9 mouse cellular contexts compared by ENCODE assay signal in the genomic region with DNA sequence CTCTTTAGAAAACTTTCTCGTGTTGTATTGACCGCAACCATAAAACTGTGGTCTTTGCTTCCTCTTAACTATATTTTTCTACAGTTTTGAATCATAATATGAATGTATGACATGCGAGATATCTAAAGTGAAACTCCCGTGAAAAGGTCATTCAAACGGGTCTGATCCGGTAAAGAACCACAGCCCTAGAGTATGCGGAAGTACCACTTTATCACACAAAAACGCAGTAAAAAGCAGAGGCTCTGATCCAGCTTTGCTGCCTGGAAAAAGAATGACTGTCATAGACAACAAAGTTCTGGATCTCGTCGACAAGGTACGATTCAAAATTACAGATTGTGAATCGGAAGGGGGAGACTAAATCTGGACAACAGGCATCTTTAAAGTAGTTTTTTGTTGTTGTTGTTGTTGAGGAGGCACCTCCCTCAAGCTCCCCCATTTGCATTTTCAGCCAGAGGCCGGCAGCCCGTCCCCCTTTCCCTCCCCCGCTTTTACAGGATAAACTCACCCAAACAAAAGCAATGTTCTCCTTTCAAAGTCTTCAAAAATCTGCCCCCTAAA. TPM values are rescaled to one million over a fixed set of nuclear protein-coding genes. Genes with fewer than 3 reads are reported as not detected.
DNase-seq lines count a peak whose midpoint lies in the region; ATAC-seq and TF ChIP-seq lines count a peak whose summit lies in the region.
"Had no signal": no experiment of that assay in that cellular context is flagged by ENCODE, and none has a peak within 500 bp of the region (broad histone marks: within the 10 kb centered on the region; RNA-seq: fewer than 3 reads in every experiment).

No protein-coding gene starts in this region.

- no peaks in the 10 kb centered on the region for H3K9me3 ChIP-seq in forebrain, embryonic 10.5 days
- no peaks in the 10 kb centered on the region for H3K9me3 ChIP-seq in hindbrain, embryonic 16.5 days (ENCODE audit: control insufficient read depth, low read length)
- no peaks in the 10 kb centered on the region for H3K9me3 ChIP-seq in liver, embryonic 13.5 days (replicated peaks)
- H3K9me3 ChIP-seq in neural tube, embryonic 13.5 days: no peaks in the 10 kb centered on the region

- H3K36me3 ChIP-seq in forebrain, embryonic 10.5 days (replicated peaks): no peaks in the 10 kb centered on the region
- no peaks in the 10 kb centered on the region for H3K36me3 ChIP-seq in hindbrain, embryonic 16.5 days (ENCODE audit: control insufficient read depth, insufficient read depth, low read length)
- H3K36me3 ChIP-seq in liver, embryonic 13.5 days: no peaks in the 10 kb centered on the region
- H3K36me3 ChIP-seq in neural tube, embryonic 13.5 days: no peaks in the 10 kb centered on the region

- H3K4me2 ChIP-seq in hindbrain, embryonic 16.5 days (ENCODE audit: low read length): peak overlapping the region; percentile 42
- H3K4me2 ChIP-seq in liver, embryonic 13.5 days: peak overlapping the region; percentile 65
- peak overlapping the region; percentile 38 for H3K4me2 ChIP-seq in neural tube, embryonic 13.5 days

- TF ChIP-seq CTCF in left cerebral cortex, adult 2 months (IDR thresholded peaks at IDR 0.05): no peak

- no peak for DNase-seq in left cerebral cortex, adult 2 months (ENCODE audit: extremely low spot score in 1 of 2, low spot score in 2 of 2)
- DNase-seq in left cerebral cortex, adult 9 months (ENCODE audit: low spot score in 2 of 2): no peak
- peak; percentile 15 for DNase-seq in forebrain, embryonic 10.5 days (ENCODE audit: extremely low spot score, low spot score)
- DNase-seq in liver, embryonic 13.5 days: no peak
- DNase-seq in right cerebral cortex, postnatal 25 days: no peak
- no peak for DNase-seq in gastrocnemius, postnatal 10 days

- peak overlapping the region; percentile 37 for H3K4me3 ChIP-seq in left cerebral cortex, adult 2 months
- peak overlapping the region; percentile 36 for H3K4me3 ChIP-seq in forebrain, embryonic 10.5 days
- H3K4me3 ChIP-seq in hindbrain, embryonic 16.5 days (ENCODE audit: low read length): peak overlapping the region; percentile 31
- H3K4me3 ChIP-seq in liver, embryonic 13.5 days (replicated peaks): peak overlapping the region; percentile 56
- peak overlapping the region; percentile 31 for H3K4me3 ChIP-seq in neural tube, embryonic 13.5 days

- WGBS in forebrain, embryonic 10.5 days: 16% methylated on average over 15 of the region's 15 CpGs
- WGBS in hindbrain, embryonic 16.5 days: 15% methylated on average over 15 of the region's 15 CpGs
- 3% methylated on average over 15 of the region's 15 CpGs for WGBS in liver, embryonic 13.5 days (ENCODE audit: insufficient replicate concordance)
- WGBS in neural tube, embryonic 13.5 days: 19% methylated on average over 15 of the region's 15 CpGs

- H3K4me1 ChIP-seq in forebrain, embryonic 10.5 days: no peaks in the 10 kb centered on the region
- H3K4me1 ChIP-seq in hindbrain, embryonic 16.5 days (ENCODE audit: control insufficient read depth, insufficient read depth, low read depth, low read length): no peaks in the 10 kb centered on the region
- 0 out of 2 replicates have a peak, but pooled peaks cover 4% of the 10 kb centered on the region for H3K4me1 ChIP-seq in liver, embryonic 13.5 days (replicated peaks)
- no peaks in the 10 kb centered on the region; the same call in 1 of the 2 replicates for H3K4me1 ChIP-seq in neural tube, embryonic 13.5 days (replicated peaks)

- ATAC-seq in hindbrain, embryonic 16.5 days: no peak
- ATAC-seq in liver, embryonic 13.5 days (ENCODE audit: low read depth): peak; percentile 81
- no peak for ATAC-seq in neural tube, embryonic 13.5 days (ENCODE audit: low read depth)

- H3K27me3 ChIP-seq in forebrain, embryonic 10.5 days (ENCODE audit: poor library complexity, severe bottlenecking): no peaks in the 10 kb centered on the region
- no peaks in the 10 kb centered on the region for H3K27me3 ChIP-seq in hindbrain, embryonic 16.5 days (replicated peaks; ENCODE audit: control insufficient read depth, insufficient read depth, low read length)
- H3K27me3 ChIP-seq in liver, embryonic 13.5 days: no peaks in the 10 kb centered on the region
- no peaks in the 10 kb centered on the region for H3K27me3 ChIP-seq in neural tube, embryonic 13.5 days

- no peak overlapping the region for H3K9ac ChIP-seq in hindbrain, embryonic 16.5 days (ENCODE audit: low read depth, low read length)
- H3K9ac ChIP-seq in liver, embryonic 13.5 days: peak overlapping the region; percentile 12; the same call in 1 of the 2 replicates
- H3K9ac ChIP-seq in neural tube, embryonic 13.5 days: no peak overlapping the region

- no peak overlapping the region for H3K27ac ChIP-seq in left cerebral cortex, adult 2 months
- H3K27ac ChIP-seq in forebrain, embryonic 10.5 days: no peak overlapping the region
- H3K27ac ChIP-seq in hindbrain, embryonic 16.5 days (ENCODE audit: low read depth, low read length): no peak overlapping the region
- peak overlapping the region; percentile 39; the same call in 1 of the 2 replicates for H3K27ac ChIP-seq in liver, embryonic 13.5 days
- H3K27ac ChIP-seq in neural tube, embryonic 13.5 days (replicated peaks): no peak overlapping the region

- intact Hi-C loops in left cerebral cortex, adult 2 months (cut with DNase I): no loop called here

RNA-seq across cellular contexts. Expression of gene Trim12a, which starts 0.4 kb away (rescaled TPM):
- 1 to 10 TPM; 2.2 to 3.2 TPM for total RNA-seq in left cerebral cortex, adult 2 months (2021)
- polyA plus RNA-seq in forebrain, embryonic 10.5 days (2016; fragmentation: Nextera tagmentation; extraction: Ambion mirVana): 1.1 and 1.2 TPM in 2 replicates
- polyA plus RNA-seq in hindbrain, embryonic 16.5 days (2015; fragmentation: Nextera tagmentation; extraction: Ambion mirVana): 1.7 and 2.1 TPM in 2 replicates
- 3.4 and 3.6 TPM in 2 replicates for polyA plus RNA-seq in liver, embryonic 13.5 days (2015; fragmentation: Nextera tagmentation; extraction: Ambion mirVana)
- polyA plus RNA-seq in neural tube, embryonic 13.5 days (2015; fragmentation: Nextera tagmentation; extraction: Ambion mirVana): 2.3 and 3.1 TPM in 2 replicates
- 1 to 10 TPM; 3.9 to 4.8 TPM for total RNA-seq in gastrocnemius, postnatal 10 days (2021)
- total RNA-seq: MEL had no signal

RNA-seq across cellular contexts. Expression of gene Trim34b, which starts 14.4 kb away (rescaled TPM):
- total RNA-seq in left cerebral cortex, adult 2 months (2021): not detected
- polyA plus RNA-seq in forebrain, embryonic 10.5 days (2016; fragmentation: Nextera tagmentation; extraction: Ambion mirVana): not detected in 2 replicates
- polyA plus RNA-seq in hindbrain, embryonic 16.5 days (2015; fragmentation: Nextera tagmentation; extraction: Ambion mirVana): not detected in 2 replicates
- polyA plus RNA-seq in liver, embryonic 13.5 days (2015; fragmentation: Nextera tagmentation; extraction: Ambion mirVana): not detected in 2 replicates
- not detected in 2 replicates for polyA plus RNA-seq in neural tube, embryonic 13.5 days (2015; fragmentation: Nextera tagmentation; extraction: Ambion mirVana)
- under 1 TPM in 1 of 2 experiments, not detected in 1; 0.23 TPM for total RNA-seq in gastrocnemius, postnatal 10 days (2021)

RNA-seq across cellular contexts. Expression of gene Trim5, which starts 27.0 kb away (rescaled TPM):
- under 1 TPM; 0.43 to 0.51 TPM for total RNA-seq in left cerebral cortex, adult 2 months (2021)
- polyA plus RNA-seq in forebrain, embryonic 10.5 days (2016; fragmentation: Nextera tagmentation; extraction: Ambion mirVana): 0.05 and 0.16 TPM in 2 replicates
- polyA plus RNA-seq in hindbrain, embryonic 16.5 days (2015; fragmentation: Nextera tagmentation; extraction: Ambion mirVana): 0.21 and 0.24 TPM in 2 replicates
- polyA plus RNA-seq in liver, embryonic 13.5 days (2015; fragmentation: Nextera tagmentation; extraction: Ambion mirVana): 0.31 and 0.37 TPM in 2 replicates
- polyA plus RNA-seq in neural tube, embryonic 13.5 days (2015; fragmentation: Nextera tagmentation; extraction: Ambion mirVana): 0.08 and 0.14 TPM in 2 replicates
- 1 to 10 TPM in 1 of 2 experiments, under 1 TPM in 1; 0.92 to 1.1 TPM for total RNA-seq in gastrocnemius, postnatal 10 days (2021)
- total RNA-seq: MEL had no signal

RNA-seq across cellular contexts. Expression of gene Trim12c, which starts 38.3 kb away (rescaled TPM):
- total RNA-seq in left cerebral cortex, adult 2 months (2021): 1 to 10 TPM; 1.0 to 1.5 TPM
- 0.23 and 0.68 TPM in 2 replicates for polyA plus RNA-seq in forebrain, embryonic 10.5 days (2016; fragmentation: Nextera tagmentation; extraction: Ambion mirVana)
- 1.2 and 1.4 TPM in 2 replicates for polyA plus RNA-seq in hindbrain, embryonic 16.5 days (2015; fragmentation: Nextera tagmentation; extraction: Ambion mirVana)
- 1.2 TPM in 2 replicates for polyA plus RNA-seq in liver, embryonic 13.5 days (2015; fragmentation: Nextera tagmentation; extraction: Ambion mirVana)
- polyA plus RNA-seq in neural tube, embryonic 13.5 days (2015; fragmentation: Nextera tagmentation; extraction: Ambion mirVana): 1.2 and 1.4 TPM in 2 replicates
- total RNA-seq in gastrocnemius, postnatal 10 days (2021): 1 to 10 TPM; 2.1 to 2.6 TPM

RNA-seq across cellular contexts. Expression of gene Trim30b, which starts 54.8 kb away (rescaled TPM):
- total RNA-seq in left cerebral cortex, adult 2 months (2021): not detected
- not detected in 2 replicates for polyA plus RNA-seq in forebrain, embryonic 10.5 days (2016; fragmentation: Nextera tagmentation; extraction: Ambion mirVana)
- polyA plus RNA-seq in hindbrain, embryonic 16.5 days (2015; fragmentation: Nextera tagmentation; extraction: Ambion mirVana): not detected in 2 replicates
- polyA plus RNA-seq in liver, embryonic 13.5 days (2015; fragmentation: Nextera tagmentation; extraction: Ambion mirVana): 0.08 and 0.09 TPM in 2 replicates
- polyA plus RNA-seq in neural tube, embryonic 13.5 days (2015; fragmentation: Nextera tagmentation; extraction: Ambion mirVana): not detected in 2 replicates
- total RNA-seq in gastrocnemius, postnatal 10 days (2021): not detected
- total RNA-seq: MEL had no signal
